Mouse (Mus musculus) layer of hippocampus, postnatal 25 days (tissue): Measurements from ENCODE around the gene H2al1i. TPM values are rescaled to one million over a fixed set of nuclear protein-coding genes. Genes with fewer than 3 reads are reported as not detected.
A peak's percentile ranks its signal among the peaks of the same experiment; 100 is the strongest.
"Not testable (repeated sequence)": the region's sequence is repeated elsewhere in the genome, so short reads cannot be mapped to it uniquely, and the experiment has no call there.

Experiments used
- DNase-seq, 2 experiments: peaks; one replicate each; pipeline ENCODE4 v3.0.0; 2022; ENCODE audit warnings: mixed read lengths in 2 of 2, low spot score in 1 of 2; ENCODE audit errors: extremely low spot score in 1 of 2
- total RNA-seq, 2 experiments: library from RNA; stranded (reverse); gene quantifications; 2 replicates each; pipeline ENCODE4 v1.2.3; 2021

The H2al1i gene
- total RNA-seq, result not detected

- not testable (repeated sequence) for DNase-seq
Observed at GRCm38 (mm10) chrX:11324359-11324758, at the start of gene H2al1i. H2al1i (plus strand) TSS chrX:11324659.

GRCm38 (mm10) chrX:11277083-11277482, 47.4 kb upstream of the H2al1i start:
- no peak for DNase-seq

GRCm38 (mm10) chrX:11280741-11281140, 43.7 kb upstream of the H2al1i start:
- no peak for DNase-seq

- DNase-seq, result no peak
Observed at GRCm38 (mm10) chrX:11288306-11288882, 36.1 kb upstream of the H2al1i start.

- DNase-seq, result no peak
Observed at GRCm38 (mm10) chrX:11289244-11289643, 35.2 kb upstream of the H2al1i start.

GRCm38 (mm10) chrX:11298957-11299356, 25.5 kb upstream of the H2al1i start, which contains the start of gene H2al1a:
H2al1a (plus strand) TSS chrX:11299257.
- DNase-seq, result not testable (repeated sequence)

- not testable (repeated sequence) for DNase-seq
Observed at GRCm38 (mm10) chrX:11302132-11302531, 22.3 kb upstream of the H2al1i start, which contains the start of gene H2al1b. H2al1b (plus strand) TSS chrX:11302432.

GRCm38 (mm10) chrX:11305355-11305754, 19.1 kb upstream of the H2al1i start, which contains the start of gene H2al1c:
H2al1c (plus strand) TSS chrX:11305655.
- not testable (repeated sequence) for DNase-seq

- DNase-seq, result not testable (repeated sequence)
Observed at GRCm38 (mm10) chrX:11308524-11308923, 15.9 kb upstream of the H2al1i start, which contains the start of gene H2al1d. H2al1d (plus strand) TSS chrX:11308824.

GRCm38 (mm10) chrX:11311634-11312033, 12.8 kb upstream of the H2al1i start, which contains the start of gene H2al1e:
H2al1e (plus strand) TSS chrX:11311934.
- DNase-seq, result not testable (repeated sequence)

- not testable (repeated sequence) for DNase-seq
Observed at GRCm38 (mm10) chrX:11314858-11315257, 9.6 kb upstream of the H2al1i start, which contains the start of gene H2al1f. H2al1f (plus strand) TSS chrX:11315158.

- DNase-seq, result not testable (repeated sequence)
Observed at GRCm38 (mm10) chrX:11317956-11318355, 6.5 kb upstream of the H2al1i start, which contains the start of gene H2al1g. H2al1g (plus strand) TSS chrX:11318256.

- DNase-seq, result not testable (repeated sequence)
Observed at GRCm38 (mm10) chrX:11321192-11321591, 3.3 kb upstream of the H2al1i start, which contains the start of gene H2al1h. H2al1h (plus strand) TSS chrX:11321492.

- DNase-seq, result not testable (repeated sequence)
Observed at GRCm38 (mm10) chrX:11327522-11327921, 3.1 kb downstream of the H2al1i start, which contains the start of gene H2al1j. H2al1j (plus strand) TSS chrX:11327822.

- peak in 1 of 2 experiments; percentile 15 for DNase-seq
Observed at GRCm38 (mm10) chrX:11345762-11346161, 21.3 kb downstream of the H2al1i start.

- no peak for DNase-seq
Observed at GRCm38 (mm10) chrX:11346756-11347155, 22.3 kb downstream of the H2al1i start.

GRCm38 (mm10) chrX:11360823-11361222, 36.4 kb downstream of the H2al1i start:
- DNase-seq, result no peak

GRCm38 (mm10) chrX:11361261-11361660, 36.8 kb downstream of the H2al1i start:
- DNase-seq, result no peak

- DNase-seq, result no peak
Observed at GRCm38 (mm10) chrX:11363890-11364289, 39.4 kb downstream of the H2al1i start.

GRCm38 (mm10) chrX:11365151-11365550, 40.7 kb downstream of the H2al1i start:
- no peak for DNase-seq
